In genomic region chr10:128212871-128213323, GRCm38 (mm10) we compare ENCODE assay signal across 8 mouse cellular contexts. TPM values are rescaled to one million over a fixed set of nuclear protein-coding genes. Genes with fewer than 3 reads are reported as not detected.
DNase-seq lines count a peak whose midpoint lies in the region; ATAC-seq and TF ChIP-seq lines count a peak whose summit lies in the region.

No protein-coding gene starts in this region.

- H3K36me3 ChIP-seq in forebrain, embryonic 16.5 days (ENCODE audit: control insufficient read depth, insufficient read depth) = no peaks in the 10 kb centered on the region
- H3K36me3 ChIP-seq in hindbrain, embryonic 15.5 days = no peaks in the 10 kb centered on the region
- peaks cover 11% of the 10 kb centered on the region for H3K36me3 ChIP-seq in megakaryocyte, embryonic 14.5 days (replicated peaks; ENCODE audit: low read length)

- ATAC-seq in forebrain, embryonic 16.5 days = no peak
- ATAC-seq in hindbrain, embryonic 15.5 days (ENCODE audit: low FRiP score, low read depth) = no peak

- intact Hi-C loops in left cerebral cortex, postnatal 10 days (cut with DNase I) = loop anchor here (5.0 kb wide), 1 partner anchor 69 kb away; no protein-coding TSS in a partner anchor

- no peaks in the 10 kb centered on the region for H3K9me3 ChIP-seq in forebrain, embryonic 16.5 days (ENCODE audit: control insufficient read depth, low read length)
- H3K9me3 ChIP-seq in hindbrain, embryonic 15.5 days = no peaks in the 10 kb centered on the region
- no peaks in the 10 kb centered on the region for H3K9me3 ChIP-seq in megakaryocyte, embryonic 14.5 days

- peak overlapping the region; percentile 49 for H3K4me2 ChIP-seq in forebrain, embryonic 16.5 days (ENCODE audit: low read length)
- peak overlapping the region; percentile 52 for H3K4me2 ChIP-seq in hindbrain, embryonic 15.5 days

- TF ChIP-seq CTCF in cerebellum, adult 2 months (IDR thresholded peaks at IDR 0.05; ENCODE audit: borderline replicate concordance, insufficient read depth, low read depth, low read length) = peak; percentile 72

- H3K9ac ChIP-seq in forebrain, embryonic 16.5 days (replicated peaks; ENCODE audit: low read depth, low read length) = 0 out of 2 replicates have a peak overlapping the region, but pooled peaks have one; percentile 10
- peak overlapping the region; percentile 14; the same call in 1 of the 2 replicates for H3K9ac ChIP-seq in hindbrain, embryonic 15.5 days

- TF ChIP-seq POLR2A in cerebellum, adult 2 months (IDR thresholded peaks at IDR 0.05; ENCODE audit: borderline replicate concordance, insufficient read depth, low read length) = no peak

- H3K27ac ChIP-seq in cerebellum, adult 2 months (ENCODE audit: insufficient read depth, low read length) = peak overlapping the region; percentile 6; the same call in 1 of the 2 replicates
- no peak overlapping the region for H3K27ac ChIP-seq in forebrain, embryonic 16.5 days (ENCODE audit: low read length)
- H3K27ac ChIP-seq in hindbrain, embryonic 15.5 days (replicated peaks) = no peak overlapping the region

- WGBS in cerebellum, adult 2 months = under 1% methylated on average over 18 of the region's 18 CpGs
- under 1% methylated on average over 18 of the region's 18 CpGs for WGBS in forebrain, embryonic 16.5 days
- WGBS in hindbrain, embryonic 15.5 days = 2% methylated on average over 18 of the region's 18 CpGs

- peaks cover 2% of the 10 kb centered on the region; the same call in 1 of the 2 replicates for H3K4me1 ChIP-seq in cerebellum, adult 2 months (ENCODE audit: control insufficient read depth, insufficient read depth, low read length)
- H3K4me1 ChIP-seq in forebrain, embryonic 16.5 days (replicated peaks; ENCODE audit: control insufficient read depth, insufficient read depth, low read length) = peaks cover 11% of the 10 kb centered on the region
- H3K4me1 ChIP-seq in hindbrain, embryonic 15.5 days (replicated peaks) = peaks cover 17% of the 10 kb centered on the region
- H3K4me1 ChIP-seq in megakaryocyte, embryonic 14.5 days = peaks cover 26% of the 10 kb centered on the region

- no peaks in the 10 kb centered on the region for H3K27me3 ChIP-seq in cerebellum, adult 2 months (ENCODE audit: control insufficient read depth, insufficient read depth, low read length)
- H3K27me3 ChIP-seq in forebrain, embryonic 16.5 days (replicated peaks; ENCODE audit: control insufficient read depth, insufficient read depth, low read length) = 0 out of 2 replicates have a peak, but pooled peaks cover 4% of the 10 kb centered on the region
- H3K27me3 ChIP-seq in hindbrain, embryonic 15.5 days = 0 out of 2 replicates have a peak, but pooled peaks cover 3% of the 10 kb centered on the region
- peaks cover 11% of the 10 kb centered on the region for H3K27me3 ChIP-seq in megakaryocyte, embryonic 14.5 days (replicated peaks)

- H3K4me3 ChIP-seq in cerebellum, adult 2 months (replicated peaks; ENCODE audit: insufficient read depth, low read depth, low read length) = peak overlapping the region; percentile 54
- H3K4me3 ChIP-seq in forebrain, embryonic 16.5 days (replicated peaks; ENCODE audit: low read length) = peak overlapping the region; percentile 1; the same call in 1 of the 2 replicates
- H3K4me3 ChIP-seq in hindbrain, embryonic 15.5 days = peak overlapping the region; percentile 27
- peak overlapping the region; percentile 90 for H3K4me3 ChIP-seq in megakaryocyte, embryonic 14.5 days (replicated peaks)

- peak; percentile 82 for DNase-seq in R1 (ENCODE audit: low read depth, low spot score)
- DNase-seq in cerebellum, adult 2 months = peak; percentile 76 to 82
- peak; percentile 27 to 64 for DNase-seq in left cerebral cortex, postnatal 10 days (ENCODE audit: extremely low spot score in 1 of 2, low spot score in 2 of 2)
- DNase-seq in right cerebral cortex, adult 2 months (ENCODE audit: low spot score in 2 of 2) = peak; percentile 65 to 68
- peak; percentile 74 for DNase-seq in yolk sac, embryonic 10.5 days (ENCODE audit: low spot score)

RNA-seq across cellular contexts. Expression of gene Spryd4, which starts 1.3 kb away (rescaled TPM):
- 13.5 and 15.6 TPM in 2 replicates for polyA plus RNA-seq in cerebellum, adult 2 months (2012; rRNA removed)
- polyA plus RNA-seq in forebrain, embryonic 16.5 days (2015; fragmentation: Nextera tagmentation; extraction: Ambion mirVana) = 16.6 and 18.0 TPM in 2 replicates
- polyA plus RNA-seq in hindbrain, embryonic 15.5 days (2015; fragmentation: Nextera tagmentation; extraction: Ambion mirVana) = 20.6 and 21.0 TPM in 2 replicates
- total RNA-seq in left cerebral cortex, postnatal 10 days (2021) = 10 to 100 TPM; 11.5 to 12.6 TPM
- 0.73 TPM in 1 of 2 replicates, not detected in the other for polyA plus RNA-seq in megakaryocyte, embryonic 14.5 days (2012; ENCODE audit: insufficient read depth, low replicate concordance)

RNA-seq across cellular contexts. Expression of gene Mip, which starts 12.7 kb away (rescaled TPM):
- not detected in 2 replicates for polyA plus RNA-seq in cerebellum, adult 2 months (2012; rRNA removed)
- polyA plus RNA-seq in forebrain, embryonic 16.5 days (2015; fragmentation: Nextera tagmentation; extraction: Ambion mirVana) = not detected in 2 replicates
- polyA plus RNA-seq in hindbrain, embryonic 15.5 days (2015; fragmentation: Nextera tagmentation; extraction: Ambion mirVana) = 0.12 TPM in 1 of 2 replicates, not detected in the other
- total RNA-seq in left cerebral cortex, postnatal 10 days (2021) = not detected
- polyA plus RNA-seq in megakaryocyte, embryonic 14.5 days (2012; ENCODE audit: insufficient read depth, low replicate concordance) = not detected in 2 replicates

RNA-seq across cellular contexts. Expression of gene Gls2, which starts 18.6 kb away (rescaled TPM):
- 68.3 and 77.7 TPM in 2 replicates for polyA plus RNA-seq in cerebellum, adult 2 months (2012; rRNA removed)
- polyA plus RNA-seq in forebrain, embryonic 16.5 days (2015; fragmentation: Nextera tagmentation; extraction: Ambion mirVana) = 0.68 and 1.1 TPM in 2 replicates
- 2.0 and 2.2 TPM in 2 replicates for polyA plus RNA-seq in hindbrain, embryonic 15.5 days (2015; fragmentation: Nextera tagmentation; extraction: Ambion mirVana)
- total RNA-seq in left cerebral cortex, postnatal 10 days (2021) = 10 to 100 TPM; 17.8 to 18.7 TPM
- polyA plus RNA-seq in megakaryocyte, embryonic 14.5 days (2012; ENCODE audit: insufficient read depth, low replicate concordance) = 1.8 TPM in 1 of 2 replicates, not detected in the other

RNA-seq across cellular contexts. Expression of gene Timeless, which starts 19.0 kb away (rescaled TPM):
- 6.3 and 6.6 TPM in 2 replicates for polyA plus RNA-seq in cerebellum, adult 2 months (2012; rRNA removed)
- polyA plus RNA-seq in forebrain, embryonic 16.5 days (2015; fragmentation: Nextera tagmentation; extraction: Ambion mirVana) = 29.4 and 32.2 TPM in 2 replicates
- 22.4 and 23.3 TPM in 2 replicates for polyA plus RNA-seq in hindbrain, embryonic 15.5 days (2015; fragmentation: Nextera tagmentation; extraction: Ambion mirVana)
- 1 to 10 TPM; 8.3 to 9.7 TPM for total RNA-seq in left cerebral cortex, postnatal 10 days (2021)
- polyA plus RNA-seq in megakaryocyte, embryonic 14.5 days (2012; ENCODE audit: insufficient read depth, low replicate concordance) = 2.2 and 8.3 TPM in 2 replicates

RNA-seq across cellular contexts. Expression of gene Rbms2, which starts 32.8 kb away (rescaled TPM):
- 23.5 and 23.7 TPM in 2 replicates for polyA plus RNA-seq in cerebellum, adult 2 months (2012; rRNA removed)
- 8.5 and 9.5 TPM in 2 replicates for polyA plus RNA-seq in forebrain, embryonic 16.5 days (2015; fragmentation: Nextera tagmentation; extraction: Ambion mirVana)
- 10.2 and 10.3 TPM in 2 replicates for polyA plus RNA-seq in hindbrain, embryonic 15.5 days (2015; fragmentation: Nextera tagmentation; extraction: Ambion mirVana)
- 10 to 100 TPM; 10.7 to 11.6 TPM for total RNA-seq in left cerebral cortex, postnatal 10 days (2021)
- 1.6 and 7.6 TPM in 2 replicates for polyA plus RNA-seq in megakaryocyte, embryonic 14.5 days (2012; ENCODE audit: insufficient read depth, low replicate concordance)

Comparison
In these comparisons a context has a peak if more than half of its experiments do, and no peak if none do; other contexts are left out.
1. H3K4me3 ChIP-seq: peak in every context shown above with its lines; median percentile 90 in megakaryocyte, embryonic 14.5 days; 54 in cerebellum, adult 2 months; 27 in hindbrain, embryonic 15.5 days; 1 in forebrain, embryonic 16.5 days.
2. RNA of gene Gls2, which starts 18.6 kb away (polyA plus RNA-seq): 68.3 to 77.7 TPM in cerebellum, adult 2 months; 2.0 to 2.2 TPM in hindbrain, embryonic 15.5 days, 1.8 TPM in megakaryocyte, embryonic 14.5 days and 0.68 to 1.1 TPM in forebrain, embryonic 16.5 days; every median in the first group is over 10 times any median in the second.
3. Peak in every context shown above with its lines, with median percentiles within 50 percentile points of each other: DNase-seq.